Mouse (Mus musculus) liver, embryonic 14.5 days (tissue): ENCODE results near the gene Slc38a8. TPM values are rescaled to one million over a fixed set of nuclear protein-coding genes. Genes with fewer than 3 reads are reported as not detected.

Experiments used
- ATAC-seq: fragments of 200-750 bp; cut with Nextera tagmentation; 2 replicates; pipeline ENCODE4 v1.8.0; 2017; ENCODE audit warnings: moderate number of reproducible peaks, mild to moderate bottlenecking, moderate library complexity; ENCODE audit not compliant: insufficient read depth
- DNase-seq, 3 experiments: peaks; one replicate each; pipeline ENCODE4 v3.0.0-alpha.2; 2012 to 2013; ENCODE audit warnings: low read depth in 3 of 3, low spot score in 3 of 3
- H3K27ac ChIP-seq: fragments of 300-500 bp; sonication (generic); 2 replicates; pipeline ENCODE4 v1.5.1; 2014; ENCODE audit warnings: moderate library complexity, mild to moderate bottlenecking, control low read depth, inconsistent platforms
- H3K27me3 ChIP-seq: fragments of 300-500 bp; sonication (generic); 2 replicates; pipeline ENCODE4 v1.6.1; 2014; ENCODE audit warnings: mild to moderate bottlenecking, low read length, moderate library complexity; ENCODE audit not compliant: control insufficient read depth, insufficient read depth
- H3K36me3 ChIP-seq: fragments of 300-500 bp; sonication (generic); replicated peaks from 2 replicates; pipeline ENCODE4 v1.6.1; 2014; ENCODE audit warnings: low read depth; ENCODE audit not compliant: control insufficient read depth, insufficient read depth
- H3K4me1 ChIP-seq, 2 experiments: fragments of 200-500 bp in 1 of 2; fragments of 300-500 bp in 1 of 2; sonication (generic) in 1 of 2; replicated peaks; 2 replicates each; pipeline ENCODE4 v1.6.1; 2012 to 2014; ENCODE audit warnings: antibody characterized with exemption in 1 of 2, inconsistent platforms in 1 of 2, low read length in 1 of 2; ENCODE audit not compliant: control insufficient read depth in 2 of 2, insufficient read depth in 2 of 2
- H3K4me2 ChIP-seq: fragments of 300-500 bp; sonication (generic); 2 replicates; pipeline ENCODE4 v1.6.1; 2014; ENCODE audit warnings: low read depth, mild to moderate bottlenecking, control low read depth, moderate library complexity
- H3K4me3 ChIP-seq, 2 experiments: fragments of 200-500 bp in 1 of 2; fragments of 300-500 bp in 1 of 2; sonication (generic) in 1 of 2; 2 replicates each; pipeline ENCODE4 v1.5.1; 2012 to 2014; ENCODE audit warnings: low read depth in 2 of 2, low read length in 2 of 2, mild to moderate bottlenecking in 2 of 2, control low read depth in 1 of 2, inconsistent platforms in 1 of 2, moderate library complexity in 1 of 2; ENCODE audit not compliant: insufficient read depth in 1 of 2
- H3K9ac ChIP-seq: fragments of 300-500 bp; sonication (generic); replicated peaks from 2 replicates; pipeline ENCODE4 v1.6.1; 2014; ENCODE audit warnings: mild to moderate bottlenecking, control low read depth, moderate library complexity
- H3K9me3 ChIP-seq: fragments of 300-500 bp; sonication (generic); 2 replicates; pipeline ENCODE4 v1.6.1; 2016; ENCODE audit warnings: low read length, mixed read lengths; ENCODE audit not compliant: control insufficient read depth
- CTCF ChIP-seq: IDR thresholded peaks from 2 replicates; pipeline ENCODE4 v1.5.1; 2016; ENCODE audit warnings: antibody characterized with exemption, low read depth, control low read depth
- EP300 ChIP-seq: IDR thresholded peaks from 2 replicates; pipeline ENCODE4 v1.6.1; 2016; ENCODE audit warnings: antibody characterized with exemption, low read depth
- WGBS: fragments of 180-500 bp; shearing (Covaris S2); extraction: QIAGEN DNeasy Blood & Tissue Kit; methylation state at CpG from one replicate; pipeline ENCODE4 v1.1.7; 2014; ENCODE audit not compliant: insufficient replicate concordance; 5-methylcytosine and 5-hydroxymethylcytosine counted together
- polyA plus RNA-seq, 2 experiments: library from polyadenylated mRNA; depleted of rRNA in 1 of 2; stranded (reverse) in 1 of 2; unstranded in 1 of 2; fragments of >200 nt; fragmentation: Nextera tagmentation in 1 of 2; extraction: Ambion mirVana in 1 of 2; gene quantifications; 2 replicates each; pipeline versions ENCODE4 v1.2.1 to v1.2.3; 2012 to 2014

Slc38a8 gene
- polyA plus RNA-seq, 2 experiments, result 0.02 TPM; not detected in 1

DNA sequence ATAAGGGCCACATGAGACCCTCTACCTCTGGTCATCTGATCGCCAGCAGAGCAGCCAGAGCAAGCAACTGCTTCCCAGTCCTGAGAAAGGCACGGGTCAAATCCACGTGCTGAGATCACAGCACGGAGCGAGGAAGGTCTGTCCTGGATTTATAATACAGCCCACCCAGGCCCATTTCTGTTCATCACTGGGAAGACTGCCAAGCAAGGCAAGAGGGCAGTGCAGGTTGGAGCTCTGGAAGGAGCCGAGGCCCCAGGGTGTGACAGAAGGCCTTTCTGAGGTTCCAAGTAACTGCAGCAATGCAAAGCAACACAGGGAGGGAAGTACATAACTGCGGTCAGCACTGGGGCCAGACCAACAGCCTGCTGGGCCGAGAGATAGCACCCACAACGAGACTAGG, 9.0 kb upstream of the Slc38a8 start:
- peaks cover 48% of the 10 kb centered on the region for H3K36me3 ChIP-seq
- WGBS, result 79% methylated on average over 9 of the region's 9 CpGs
- DNase-seq, result no peak
- ATAC-seq, result no peak
- no peak overlapping the region for H3K4me3 ChIP-seq
- H3K9ac ChIP-seq, result no peak overlapping the region
- no peaks in the 10 kb centered on the region for H3K9me3 ChIP-seq
- H3K27me3 ChIP-seq, result no peaks in the 10 kb centered on the region
- no peak for TF ChIP-seq CTCF
- TF ChIP-seq EP300, result no peak
- H3K4me2 ChIP-seq, result no peak overlapping the region
- no peak overlapping the region for H3K27ac ChIP-seq
- no peaks in the 10 kb centered on the region for H3K4me1 ChIP-seq

DNA sequence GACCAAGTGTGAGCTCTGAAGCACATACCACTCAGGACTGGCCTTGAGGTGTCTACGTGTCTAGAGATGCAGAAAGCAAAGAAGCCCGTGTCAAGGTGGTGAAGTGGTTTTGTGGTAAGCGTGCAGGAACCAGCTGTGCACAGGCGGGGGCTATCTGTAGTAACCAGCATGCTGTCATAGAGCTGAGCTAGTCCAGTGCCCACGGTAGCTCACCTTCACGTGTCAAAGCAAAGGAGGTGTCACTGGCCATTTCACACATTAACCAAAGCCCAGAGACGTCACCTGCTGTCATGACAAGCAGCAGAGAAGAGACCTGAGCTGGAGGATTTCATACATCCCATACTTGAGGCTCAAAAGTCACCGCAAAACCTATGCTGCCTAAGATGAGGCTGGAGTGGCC, 4.6 kb upstream of the Slc38a8 start:
- H3K4me2 ChIP-seq, result no peak overlapping the region
- DNase-seq, result no peak
- no peak overlapping the region for H3K27ac ChIP-seq
- no peak overlapping the region for H3K4me3 ChIP-seq
- H3K9me3 ChIP-seq, result no peaks in the 10 kb centered on the region
- H3K9ac ChIP-seq, result no peak overlapping the region
- WGBS, result 40% methylated on average over 8 of the region's 8 CpGs
- no peak for ATAC-seq
- H3K36me3 ChIP-seq, result peaks cover 24% of the 10 kb centered on the region
- no peak for TF ChIP-seq CTCF
- no peak for TF ChIP-seq EP300
- no peaks in the 10 kb centered on the region for H3K4me1 ChIP-seq
- no peaks in the 10 kb centered on the region for H3K27me3 ChIP-seq

DNA sequence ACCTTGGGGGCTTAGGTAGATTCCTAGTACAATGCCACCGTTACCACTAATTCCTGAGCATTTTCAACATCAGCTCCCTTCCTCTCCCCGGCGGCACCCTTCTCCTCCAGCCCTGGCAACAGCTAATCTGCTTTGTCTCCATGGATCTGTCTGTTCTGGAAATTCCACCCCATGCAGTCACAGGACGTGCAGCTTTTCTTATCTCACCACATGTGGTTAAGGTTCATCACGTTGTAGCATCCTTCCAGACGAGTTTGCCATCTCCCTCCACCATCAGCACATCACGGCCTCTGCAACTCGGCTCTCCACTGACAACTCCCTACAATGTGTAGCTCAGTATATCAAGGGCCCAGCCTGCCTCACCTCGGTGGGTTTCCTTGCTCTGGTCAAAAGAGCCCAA, 4.0 kb upstream of the Slc38a8 start:
- Histone ChIP-seq H3K27me3 (no peaks in the 10 kb centered on the region), H3K27ac (no peak overlapping the region), H3K4me2 (no peak overlapping the region), H3K9ac (no peak overlapping the region), H3K4me1 (no peaks in the 10 kb centered on the region), H3K4me3 (no peak overlapping the region), H3K9me3 (no peaks in the 10 kb centered on the region), H3K36me3 (peaks cover 21% of the 10 kb centered on the region)
- TF ChIP-seq EP300, result no peak
- no peak for TF ChIP-seq CTCF
- 31% methylated on average over 9 of the region's 9 CpGs for WGBS
- DNase-seq (peak in 1 of 3 experiments; percentile 10), ATAC-seq (no peak)

DNA sequence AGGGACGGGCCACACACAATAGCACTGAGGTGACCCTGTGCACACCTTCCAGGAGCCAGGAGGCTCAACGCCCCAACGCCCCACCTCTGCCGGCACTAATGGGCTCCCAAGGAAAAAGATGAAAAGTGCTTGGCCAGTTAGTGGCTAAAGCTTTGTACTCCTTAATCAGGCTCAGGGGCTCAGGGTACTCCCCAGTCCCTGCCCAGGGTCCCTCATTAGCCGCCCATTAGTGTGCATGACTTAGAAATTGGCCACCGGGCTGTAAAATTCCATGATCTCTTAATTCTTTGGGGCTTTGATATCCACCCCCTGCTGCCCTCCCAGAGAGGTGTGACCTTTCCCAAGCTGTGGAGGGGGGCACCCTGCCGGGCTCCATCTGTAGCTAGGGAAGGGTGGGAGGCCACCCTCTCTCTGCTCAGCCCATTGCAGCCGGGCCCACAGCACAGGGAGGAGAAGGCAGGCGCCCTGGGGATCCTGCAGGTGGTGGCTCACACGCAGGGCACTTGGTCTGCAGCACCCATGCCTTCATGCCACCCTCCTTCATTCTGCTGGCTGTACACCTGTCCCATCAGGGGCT, 1.8 kb upstream of the Slc38a8 start:
- ATAC-seq (no peak), DNase-seq (no peak)
- no peaks in the 10 kb centered on the region for H3K27me3 ChIP-seq
- no peaks in the 10 kb centered on the region for H3K4me1 ChIP-seq
- no peak overlapping the region for H3K27ac ChIP-seq
- H3K4me2 ChIP-seq, result no peak overlapping the region
- H3K4me3 ChIP-seq, result no peak overlapping the region
- TF ChIP-seq CTCF (no peak), EP300 (no peak)
- 57% methylated on average over 9 of the region's 10 CpGs for WGBS
- H3K9me3 ChIP-seq, result no peaks in the 10 kb centered on the region
- H3K36me3 ChIP-seq, result peaks cover 4% of the 10 kb centered on the region; the same call in 1 of the 2 replicates
- no peak overlapping the region for H3K9ac ChIP-seq

DNA sequence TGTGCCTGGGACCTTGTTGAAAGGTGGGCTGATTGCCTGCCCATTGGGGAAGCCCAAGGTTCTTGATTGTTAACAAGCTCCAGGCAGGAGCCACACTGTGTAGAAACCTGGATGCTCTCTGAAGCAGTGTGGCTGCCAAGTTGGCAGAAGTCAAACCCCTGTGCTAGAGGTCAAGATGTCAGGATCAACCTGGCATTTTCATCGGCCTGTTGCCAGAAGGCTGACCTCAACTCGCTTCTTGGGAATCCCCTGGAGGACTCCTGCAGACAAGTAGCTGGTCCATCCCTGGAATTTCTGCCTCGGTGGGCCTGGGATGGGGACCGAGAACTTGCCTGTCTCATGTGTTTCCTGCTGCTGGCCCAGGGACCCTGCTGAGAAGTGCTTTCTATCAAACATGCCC, 613 bp upstream of the Slc38a8 start:
- 29% methylated on average over 4 of the region's 4 CpGs for WGBS
- TF ChIP-seq EP300, result no peak
- no peak for DNase-seq

More for the DNA sequence above, 613 bp upstream of the Slc38a8 start:
- H3K9ac ChIP-seq, result no peak overlapping the region
- no peaks in the 10 kb centered on the region for H3K9me3 ChIP-seq
- H3K36me3 ChIP-seq, result no peaks in the 10 kb centered on the region
- no peak for ATAC-seq
- no peaks in the 10 kb centered on the region for H3K27me3 ChIP-seq
- no peak overlapping the region for H3K4me2 ChIP-seq
- no peak overlapping the region for H3K27ac ChIP-seq
- H3K4me1 ChIP-seq, result no peaks in the 10 kb centered on the region
- no peak overlapping the region for H3K4me3 ChIP-seq
